Mouse (Mus musculus) E14TG2a.4 (cell line): ENCODE data around the gene Gm45140.

ENCODE experiments used
- CTCF ChIP-seq: conservative IDR thresholded peaks from 2 replicates; pipeline ENCODE4 v1.5.1; 2014; ENCODE audit warnings: low read length
- NANOG ChIP-seq: IDR thresholded peaks from 2 replicates; pipeline ENCODE4 v1.6.1; 2014; ENCODE audit warnings: borderline replicate concordance, low read length, mixed read lengths
- POU5F1 ChIP-seq: IDR thresholded peaks from 2 replicates; pipeline ENCODE4 v1.6.1; 2014; ENCODE audit warnings: low read length, borderline replicate concordance

DNA sequence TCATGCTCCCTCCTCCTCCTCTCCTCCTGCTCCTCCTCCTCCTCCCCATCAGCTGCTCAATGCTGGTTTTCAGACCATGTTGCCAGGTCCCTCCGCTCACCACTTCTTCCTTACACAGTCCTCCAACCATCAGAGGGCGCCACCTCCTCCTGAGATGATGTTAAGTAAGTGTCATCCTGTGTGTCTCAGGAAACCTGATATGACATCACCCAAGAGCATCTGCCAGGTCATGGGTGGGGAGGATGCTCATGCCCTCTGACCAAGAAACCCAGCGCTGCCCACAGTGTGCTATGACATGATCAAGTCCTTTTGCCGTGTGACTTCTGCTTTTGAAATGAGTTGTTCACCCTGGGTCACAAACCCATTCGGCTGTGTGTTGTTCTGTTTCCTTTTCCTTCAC, 92.8 kb downstream of the Gm45140 start:
- peak; percentile 36; the same call in 1 of the 2 replicates for TF ChIP-seq CTCF
- TF ChIP-seq POU5F1: no peak
- TF ChIP-seq NANOG: no peak
